Mouse (Mus musculus) liver, embryonic 12.5 days (tissue): ENCODE results near the gene Pygo2. TPM values are rescaled to one million over a fixed set of nuclear protein-coding genes. Genes with fewer than 3 reads are reported as not detected.

Experiments used
- ATAC-seq: fragments of 200-750 bp; cut with Nextera tagmentation; 2 replicates; pipeline ENCODE4 v1.8.0; 2017; ENCODE audit warnings: moderate number of reproducible peaks, mild to moderate bottlenecking, moderate library complexity
- H3K27ac ChIP-seq: fragments of 300-500 bp; sonication (generic); 2 replicates; pipeline ENCODE4 v1.5.1; 2016; ENCODE audit warnings: mild to moderate bottlenecking
- H3K27me3 ChIP-seq: fragments of 300-500 bp; sonication (generic); replicated peaks from 2 replicates; pipeline ENCODE4 v1.6.1; 2016; ENCODE audit warnings: mild to moderate bottlenecking, moderate library complexity
- H3K36me3 ChIP-seq: fragments of 300-500 bp; sonication (generic); 2 replicates; pipeline ENCODE4 v1.6.1; 2016; ENCODE audit warnings: mild to moderate bottlenecking, moderate library complexity
- H3K4me1 ChIP-seq: fragments of 300-500 bp; sonication (generic); 2 replicates; pipeline ENCODE4 v1.6.1; 2016
- H3K4me2 ChIP-seq: fragments of 300-500 bp; sonication (generic); 2 replicates; pipeline ENCODE4 v1.6.1; 2016; ENCODE audit warnings: mild to moderate bottlenecking, moderate library complexity
- H3K4me3 ChIP-seq: fragments of 300-500 bp; sonication (generic); 2 replicates; pipeline ENCODE4 v1.5.1; 2016; ENCODE audit warnings: mild to moderate bottlenecking, moderate library complexity
- H3K9ac ChIP-seq: fragments of 300-500 bp; sonication (generic); 2 replicates; pipeline ENCODE4 v1.6.1; 2016; ENCODE audit warnings: mild to moderate bottlenecking, moderate library complexity
- H3K9me3 ChIP-seq: fragments of 300-500 bp; sonication (generic); replicated peaks from 2 replicates; pipeline ENCODE4 v1.6.1; 2016; ENCODE audit warnings: mild to moderate bottlenecking, moderate library complexity
- WGBS: fragments of 180-500 bp; shearing (Covaris S2); methylation state at CpG from one replicate; pipeline ENCODE4 v1.1.7; 2016; ENCODE audit not compliant: insufficient replicate concordance; 5-methylcytosine and 5-hydroxymethylcytosine counted together
- polyA plus RNA-seq: library from polyadenylated mRNA; unstranded; fragments of >200 nt; fragmentation: Nextera tagmentation; extraction: Ambion mirVana; gene quantifications from 2 replicates; pipeline ENCODE4 v1.2.1, GENCODE M21; 2016

Pygo2 gene
- polyA plus RNA-seq, 1 experiment from 2014 or later = 23.1 TPM

- ATAC-seq = no peak
- no peaks in the 10 kb centered on the region; the same call in 1 of the 2 replicates for H3K27me3 ChIP-seq
- no peak overlapping the region for H3K4me2 ChIP-seq
- H3K4me1 ChIP-seq = no peaks in the 10 kb centered on the region
- no peak overlapping the region for H3K9ac ChIP-seq
- H3K36me3 ChIP-seq = no peaks in the 10 kb centered on the region
- 62% methylated on average over 6 of the region's 6 CpGs for WGBS
- H3K9me3 ChIP-seq = no peaks in the 10 kb centered on the region
- no peak overlapping the region for H3K27ac ChIP-seq
- H3K4me3 ChIP-seq = no peak overlapping the region
These were observed 49.0 kb downstream of the Pygo2 start for GRCm38 (mm10) chr3:89479055-89479454.

- Histone ChIP-seq H3K27ac (no peak overlapping the region), H3K4me1 (peaks cover 4% of the 10 kb centered on the region; the same call in 1 of the 2 replicates), H3K4me2 (no peak overlapping the region), H3K9ac (no peak overlapping the region), H3K4me3 (no peak overlapping the region), H3K36me3 (no peaks in the 10 kb centered on the region), H3K27me3 (peaks cover 5% of the 10 kb centered on the region; the same call in 1 of the 2 replicates), H3K9me3 (no peaks in the 10 kb centered on the region)
- 33% methylated on average over 2 of the region's 2 CpGs for WGBS
- ATAC-seq = no peak
These were observed 51.5 kb downstream of the Pygo2 start for GRCm38 (mm10) chr3:89481488-89481887.

GRCm38 (mm10) chr3:89482249-89482648 lies 52.2 kb downstream of the Pygo2 start:
- ATAC-seq = no peak
- peaks cover 11% of the 10 kb centered on the region for H3K27me3 ChIP-seq
- H3K36me3 ChIP-seq = no peaks in the 10 kb centered on the region
- no peak overlapping the region for H3K9ac ChIP-seq
- no peaks in the 10 kb centered on the region for H3K9me3 ChIP-seq
- no peak overlapping the region for H3K27ac ChIP-seq
- peaks cover 4% of the 10 kb centered on the region; the same call in 1 of the 2 replicates for H3K4me1 ChIP-seq
- H3K4me2 ChIP-seq = no peak overlapping the region
- WGBS = 70% methylated on average over 5 of the region's 5 CpGs
- H3K4me3 ChIP-seq = no peak overlapping the region

Other genes with a start within 250 kb of the Pygo2 start
- 5.3 and 6.6 TPM in 2 replicates for gene Fam189b, start 247.1 kb upstream of the Pygo2 start, polyA plus RNA-seq
- gene Gba, start 227.3 kb upstream of the Pygo2 start, polyA plus RNA-seq = 26.6 and 26.7 TPM in 2 replicates
- 1.7 and 3.1 TPM in 2 replicates for gene Thbs3, start 215.0 kb upstream of the Pygo2 start, polyA plus RNA-seq
- gene Mtx1, start 203.1 kb upstream of the Pygo2 start, polyA plus RNA-seq = 160 and 167 TPM in 2 replicates
- 0.13 TPM in 1 of 2 replicates, not detected in the other for gene Muc1, start 201.2 kb upstream of the Pygo2 start, polyA plus RNA-seq
- gene Krtcap2, start 184.2 kb upstream of the Pygo2 start, polyA plus RNA-seq = 170 and 187 TPM in 2 replicates
- 0.31 and 0.38 TPM in 2 replicates for gene Trim46, start 183.9 kb upstream of the Pygo2 start, polyA plus RNA-seq
- 72.3 and 73.6 TPM in 2 replicates for gene Dpm3, start 170.9 kb upstream of the Pygo2 start, polyA plus RNA-seq
- gene Slc50a1, start 159.6 kb upstream of the Pygo2 start, polyA plus RNA-seq = 19.3 and 21.6 TPM in 2 replicates
- gene Efna1, start 149.1 kb upstream of the Pygo2 start, polyA plus RNA-seq = 5.2 and 5.3 TPM in 2 replicates
- gene Efna3, start 107.2 kb upstream of the Pygo2 start, polyA plus RNA-seq = 0.65 and 1.0 TPM in 2 replicates
- 2.1 and 2.3 TPM in 2 replicates for gene Efna4, start 92.2 kb upstream of the Pygo2 start, polyA plus RNA-seq
- gene Adam15, start 80.2 kb upstream of the Pygo2 start, polyA plus RNA-seq = 14.1 and 14.5 TPM in 2 replicates
- gene Dcst2, start 68.2 kb upstream of the Pygo2 start, polyA plus RNA-seq = 0.05 and 0.06 TPM in 2 replicates
- not detected in 2 replicates for gene Dcst1, start 65.0 kb upstream of the Pygo2 start, polyA plus RNA-seq
- 1.2 and 1.6 TPM in 2 replicates for gene Zbtb7b, start 35.4 kb upstream of the Pygo2 start, polyA plus RNA-seq
- gene Lenep, start 27.4 kb upstream of the Pygo2 start, polyA plus RNA-seq = not detected in 2 replicates
- 21.6 and 22.9 TPM in 2 replicates for gene Flad1, start 18.3 kb upstream of the Pygo2 start, polyA plus RNA-seq
- 310 and 316 TPM in 2 replicates for gene Cks1b, start 11.8 kb upstream of the Pygo2 start, polyA plus RNA-seq
- 56.8 and 63.3 TPM in 2 replicates for gene Shc1, start 11.8 kb upstream of the Pygo2 start, polyA plus RNA-seq
- 8.3 and 9.2 TPM in 2 replicates for gene Pbxip1, start 6.5 kb downstream of the Pygo2 start, polyA plus RNA-seq
- gene Pmvk, start 24.3 kb downstream of the Pygo2 start, polyA plus RNA-seq = 39.1 and 40.5 TPM in 2 replicates
- 0.12 TPM in 1 of 2 replicates, not detected in the other for gene Kcnn3, start 90.0 kb downstream of the Pygo2 start, polyA plus RNA-seq